Mouse (Mus musculus) ZHBTc4 (cell line): ENCODE results near the gene H2-T23.
A peak's percentile ranks its signal among the peaks of the same experiment; 100 is the strongest.
"Not testable (repeated sequence)": the region's sequence is repeated elsewhere in the genome, so short reads cannot be mapped to it uniquely, and the experiment has no call there.

Experiments
- DNase-seq: peaks from one replicate; pipeline ENCODE4 v3.0.0-alpha.2; 2011; ENCODE audit warnings: low read depth, low spot score

H2-T23 gene

GRCm38 (mm10) chr17:36032351-36032875 is at the start of gene H2-T23:
Gene H2-T23 (minus strand): TSS chr17:36032855.
- DNase-seq: peak; percentile 56

GRCm38 (mm10) chr17:36081901-36082300 is 49.2 kb upstream of the H2-T23 start:
- DNase-seq: not testable (repeated sequence)

- peak; percentile 92 for DNase-seq
Observed at GRCm38 (mm10) chr17:36060829-36061228, 28.2 kb upstream of the H2-T23 start.

- not testable (repeated sequence) for DNase-seq
Observed at GRCm38 (mm10) chr17:36058362-36058761, 25.7 kb upstream of the H2-T23 start, which contains the start of gene Gm11127. Gene Gm11127 (minus strand): TSS chr17:36058371.

DNA sequence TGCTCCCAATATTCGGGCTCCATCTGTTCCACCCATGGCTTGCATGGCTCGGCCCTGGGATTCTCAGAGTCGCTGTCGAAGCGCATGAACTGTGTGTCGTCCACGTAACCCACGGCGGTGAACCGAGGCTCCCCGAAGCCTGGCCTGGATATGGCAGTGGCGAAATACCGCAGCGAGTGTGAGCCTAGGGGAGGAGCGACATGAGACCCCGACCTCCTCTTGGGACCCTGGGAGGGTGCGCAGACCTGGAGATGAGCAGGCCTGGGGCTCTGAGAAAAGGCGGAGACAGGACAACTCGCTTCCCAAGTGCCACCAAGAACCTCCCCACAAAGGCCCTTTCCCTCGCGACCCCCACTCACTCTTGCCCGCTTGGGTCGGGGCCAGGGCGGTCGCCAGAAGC is 25.3 kb upstream of the H2-T23 start:
- peak; percentile 45 for DNase-seq

DNA sequence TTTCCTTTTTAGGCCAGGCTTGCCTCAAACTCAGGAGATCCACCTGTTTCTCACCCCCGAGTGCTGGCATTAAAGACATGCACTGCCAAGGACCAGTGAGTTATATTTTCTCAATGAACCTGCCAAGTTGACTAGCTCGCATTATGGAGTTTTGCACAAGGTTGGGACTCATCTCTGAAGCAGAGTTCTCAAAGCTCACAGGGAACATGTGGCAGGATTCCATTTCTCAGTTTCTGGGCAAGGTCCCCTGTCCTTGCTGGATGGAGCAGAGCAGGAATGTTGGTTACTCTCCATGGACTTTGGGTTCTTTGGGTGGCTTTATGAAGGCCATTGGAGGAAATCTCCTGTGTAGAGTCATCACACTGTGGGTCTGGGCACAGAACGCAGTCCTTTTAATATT is 10.6 kb upstream of the H2-T23 start:
- DNase-seq: no peak

- peak; percentile 57 for DNase-seq
Observed at GRCm38 (mm10) chr17:36042610-36043169, 10.0 kb upstream of the H2-T23 start, which contains the start of the genes H2-T22 and Gm6034. Gene H2-T22 (minus strand): TSS chr17:36042747. Gene Gm6034 (plus strand): TSS chr17:36042961.

GRCm38 (mm10) chr17:36042055-36042454 is 9.4 kb upstream of the H2-T23 start:
- not testable (repeated sequence) for DNase-seq

DNA sequence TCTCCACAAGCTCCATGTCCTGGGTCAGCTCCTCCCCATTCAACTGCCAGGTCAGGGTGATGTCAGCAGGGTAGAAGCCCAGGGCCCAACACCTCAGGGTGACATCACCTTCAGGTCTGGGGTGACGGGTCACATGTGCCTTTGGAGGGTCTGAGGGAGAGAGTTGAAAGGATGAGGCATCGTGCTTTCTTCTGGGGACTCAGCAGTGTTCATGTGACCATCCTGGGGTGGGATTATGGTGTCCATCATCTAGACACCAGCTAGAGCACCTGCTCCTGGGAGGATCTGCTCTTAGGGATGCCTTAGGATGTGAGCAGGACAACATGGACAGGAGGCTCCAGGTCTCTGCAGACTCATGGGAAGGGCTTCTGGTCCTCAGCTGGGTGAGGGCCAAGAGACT is 7.9 kb upstream of the H2-T23 start:
- DNase-seq: not testable (repeated sequence)

DNA sequence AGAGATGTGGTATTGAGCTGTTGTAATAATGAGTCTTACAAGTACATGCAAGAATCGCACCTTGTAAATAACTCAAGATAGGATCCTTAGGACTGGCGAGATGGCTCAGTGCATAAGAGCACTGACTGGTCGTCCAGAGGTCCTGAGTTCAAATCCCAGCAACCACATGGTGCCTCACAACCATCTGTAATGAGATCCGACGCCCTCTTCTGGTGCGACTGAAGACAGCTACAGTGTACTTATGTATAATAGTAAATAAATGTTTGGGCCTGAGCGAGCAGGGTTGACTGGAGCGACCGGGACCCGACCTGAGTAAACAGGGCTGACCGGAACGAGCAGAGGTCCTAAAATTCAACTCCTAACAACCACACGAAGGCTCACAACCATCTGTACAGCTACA is 3.5 kb upstream of the H2-T23 start:
- not testable (repeated sequence) for DNase-seq

DNA sequence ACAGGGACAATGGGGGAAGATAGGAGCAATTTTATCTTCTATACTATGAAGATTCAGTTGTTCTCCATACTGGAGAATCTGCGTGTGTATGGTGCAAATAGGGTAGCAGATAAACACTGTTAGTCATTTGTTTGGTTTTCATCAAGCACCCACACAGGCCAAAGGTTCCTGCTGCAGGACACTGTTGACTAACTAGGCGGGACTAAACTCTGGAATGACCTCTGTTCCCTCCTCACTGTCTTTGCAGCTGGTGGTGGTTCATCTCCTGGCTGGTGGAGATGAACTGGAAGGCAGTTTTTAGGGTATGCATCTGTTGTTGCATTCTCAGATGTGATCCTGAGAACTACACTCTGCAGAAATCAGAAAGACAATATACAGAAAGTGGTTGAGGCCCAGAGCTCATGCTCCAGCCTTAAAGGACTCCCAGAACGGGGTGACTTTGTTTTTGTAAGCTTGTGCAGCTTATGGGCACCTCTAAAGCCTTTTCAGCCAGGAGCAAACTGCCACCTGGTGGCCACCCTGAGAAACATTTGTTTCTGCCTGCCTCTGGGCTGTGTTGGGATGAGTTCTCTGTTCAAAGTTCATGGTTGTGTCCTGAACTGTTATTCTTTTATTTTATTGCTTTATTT is 2.5 kb upstream of the H2-T23 start:
- peak; percentile 55 for DNase-seq

DNA sequence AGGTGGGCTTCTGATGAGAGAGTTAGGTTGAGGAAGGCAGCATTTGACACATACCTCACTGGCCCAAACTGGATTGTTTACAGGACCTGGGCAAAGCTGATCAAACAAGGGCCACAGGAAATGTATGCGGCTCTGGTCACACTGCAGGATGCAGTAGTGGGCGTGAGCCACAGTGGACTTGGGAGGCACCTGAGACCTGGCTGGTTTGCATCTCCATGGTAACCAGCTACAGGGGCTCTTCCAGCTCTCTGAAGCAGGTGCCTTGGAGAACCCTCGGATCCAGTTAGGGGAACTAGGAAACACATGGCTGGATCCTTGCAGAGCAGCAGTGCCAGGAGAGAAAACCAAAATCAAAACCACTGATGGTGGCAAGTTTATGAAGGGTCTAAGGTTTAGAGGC is 1.9 kb upstream of the H2-T23 start:
- DNase-seq: not testable (repeated sequence)

- DNase-seq: peak; percentile 36
Observed at GRCm38 (mm10) chr17:36031583-36032331, 898 bp downstream of the H2-T23 start.

DNA sequence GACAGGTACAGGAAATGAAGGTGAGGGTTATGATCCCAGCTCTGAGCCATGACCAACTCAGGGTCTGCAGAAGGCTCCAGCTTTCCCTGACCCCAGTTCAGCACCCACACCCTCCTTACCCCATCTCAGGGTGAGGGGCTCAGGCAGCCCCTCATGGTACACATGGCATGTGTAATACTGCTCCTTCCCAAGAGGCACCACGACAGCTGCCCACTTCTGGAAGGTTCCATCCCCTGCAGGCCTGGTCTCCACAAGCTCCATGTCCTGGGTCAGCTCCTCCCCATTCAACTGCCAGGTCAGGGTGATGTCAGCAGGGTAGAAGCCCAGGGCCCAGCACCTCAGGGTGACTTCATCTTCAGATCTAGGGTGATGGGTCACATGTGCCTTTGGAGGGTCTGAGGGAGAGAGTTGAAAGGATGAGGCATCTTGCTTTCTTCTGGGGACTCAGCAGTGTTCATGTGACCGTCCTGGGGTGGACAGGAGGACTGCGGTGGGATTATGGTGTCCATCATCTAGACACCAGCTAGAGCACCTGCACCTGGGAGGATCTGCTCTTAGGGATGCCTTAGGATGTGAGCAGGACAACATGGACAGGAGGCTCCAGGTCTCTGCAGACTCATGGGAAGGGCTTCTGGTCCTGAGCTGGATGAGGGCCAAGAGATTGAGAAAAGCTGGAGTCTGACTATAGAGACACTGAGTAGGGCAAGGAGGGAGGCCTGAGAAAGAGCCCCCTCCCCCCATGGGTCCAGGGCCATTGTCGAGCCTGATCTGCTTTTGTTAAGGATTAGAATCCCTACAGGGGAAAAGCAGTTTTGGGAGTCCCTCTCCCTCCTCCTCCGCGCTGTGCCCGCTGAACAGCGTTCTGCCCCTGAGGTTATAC is 1.7 kb downstream of the H2-T23 start:
- not testable (repeated sequence) for DNase-seq

- DNase-seq: peak; percentile 45
Observed at GRCm38 (mm10) chr17:36030046-36030702, 2.5 kb downstream of the H2-T23 start.

- no peak for DNase-seq
Observed at GRCm38 (mm10) chr17:36028879-36029619, 3.6 kb downstream of the H2-T23 start.

DNA sequence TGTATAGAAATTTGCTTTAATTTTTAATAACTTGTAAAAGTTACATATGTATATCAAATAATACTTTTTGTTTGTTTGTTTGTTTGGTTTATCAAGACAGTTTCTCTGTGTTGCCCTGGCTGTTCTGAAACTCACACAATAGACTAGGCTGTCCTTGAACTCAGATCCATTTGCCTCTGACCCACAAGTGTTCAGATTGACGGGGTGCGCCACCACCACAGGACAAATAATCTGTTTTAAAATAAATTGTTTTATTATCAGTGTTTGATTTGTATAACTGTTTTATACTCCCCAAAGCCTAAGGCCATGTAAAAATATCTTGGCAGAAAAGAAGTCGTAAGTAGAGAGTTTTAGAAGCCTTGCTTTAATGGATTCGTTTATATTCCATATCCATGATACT is 5.0 kb downstream of the H2-T23 start:
- no peak for DNase-seq

DNA sequence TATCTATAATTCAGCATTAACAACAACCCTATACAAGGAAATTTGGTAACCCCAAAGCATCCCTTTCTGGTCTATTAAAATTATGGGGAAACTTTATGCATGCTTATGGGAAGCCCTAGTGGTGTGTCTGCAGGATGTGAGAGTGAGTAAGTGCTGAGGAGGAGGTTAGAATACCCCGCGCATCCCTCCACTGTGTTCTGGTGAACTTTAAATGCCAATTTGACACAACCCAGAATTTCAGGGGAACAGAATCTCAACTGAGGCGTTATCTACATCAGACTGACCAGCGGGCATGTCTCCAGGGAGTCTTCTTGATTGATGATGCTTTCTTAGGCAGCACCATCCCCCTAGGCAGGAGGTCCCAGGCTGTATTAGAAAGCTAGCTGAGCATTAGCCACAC is 6.8 kb downstream of the H2-T23 start:
- DNase-seq: no peak

- peak; percentile 57 for DNase-seq
Observed at GRCm38 (mm10) chr17:36025197-36025596, 7.5 kb downstream of the H2-T23 start.
